Mouse (Mus musculus) neutrophil, adult 5-6 weeks (primary cell): ENCODE results near the gene Armc10. TPM values are rescaled to one million over a fixed set of nuclear protein-coding genes. Genes with fewer than 3 reads are reported as not detected.
"Not testable (repeated sequence)": the region's sequence is repeated elsewhere in the genome, so short reads cannot be mapped to it uniquely, and the experiment has no call there.

Source experiments
- ATAC-seq: fragments of 151-379, 151-347 bp; 2 replicates; pipeline ENCODE4 v1.8.0; 2017; ENCODE audit warnings: mild to moderate bottlenecking, moderate TSS enrichment; ENCODE audit not compliant: insufficient number of reproducible peaks, poor library complexity, low FRiP score, severe bottlenecking; ENCODE audit errors: extremely low read depth
- total RNA-seq: library from RNA; stranded (forward); fragments of 200-1000 nt; gene quantifications from 2 replicates; pipeline ENCODE4 v1.2.3, GENCODE M21; 2017

The Armc10 gene
- total RNA-seq, 1 experiment from 2014 or later: 39.9 TPM

- no peak for ATAC-seq
These were observed 15.2 kb downstream of the Armc10 start for GRCm38 (mm10) chr5:21660850-21661249.

GRCm38 (mm10) chr5:21663081-21663480 lies 17.5 kb downstream of the Armc10 start:
- no peak for ATAC-seq

- no peak for ATAC-seq
These were observed 21.9 kb downstream of the Armc10 start for GRCm38 (mm10) chr5:21667191-21668137.

- ATAC-seq: no peak
These were observed 23.7 kb downstream of the Armc10 start for GRCm38 (mm10) chr5:21669307-21669706.

- ATAC-seq: peak; percentile 37; the same call in 1 of the 2 replicates
These were observed 27.4 kb downstream of the Armc10 start for GRCm38 (mm10) chr5:21672812-21673635.

GRCm38 (mm10) chr5:21673742-21674141 lies 28.1 kb downstream of the Armc10 start:
- no peak for ATAC-seq

GRCm38 (mm10) chr5:21675019-21675418 lies 29.4 kb downstream of the Armc10 start:
- ATAC-seq: no peak

GRCm38 (mm10) chr5:21675494-21675893 lies 29.9 kb downstream of the Armc10 start:
- no peak for ATAC-seq

GRCm38 (mm10) chr5:21677939-21678338 lies 32.3 kb downstream of the Armc10 start:
- no peak for ATAC-seq

- ATAC-seq: no peak
These were observed 32.8 kb downstream of the Armc10 start for GRCm38 (mm10) chr5:21678363-21678762.

GRCm38 (mm10) chr5:21680029-21680428 lies 34.4 kb downstream of the Armc10 start:
- ATAC-seq: no peak

GRCm38 (mm10) chr5:21680940-21681339 lies 35.3 kb downstream of the Armc10 start:
- ATAC-seq: no peak

- no peak for ATAC-seq
These were observed 38.2 kb downstream of the Armc10 start for GRCm38 (mm10) chr5:21683811-21684210.

- ATAC-seq: no peak
These were observed 39.4 kb downstream of the Armc10 start for GRCm38 (mm10) chr5:21685001-21685400.

- ATAC-seq: no peak
These were observed 41.4 kb downstream of the Armc10 start for GRCm38 (mm10) chr5:21687042-21687441.

- ATAC-seq: no peak
These were observed 46.6 kb downstream of the Armc10 start for GRCm38 (mm10) chr5:21692230-21692629.

GRCm38 (mm10) chr5:21693372-21693870 lies 47.8 kb downstream of the Armc10 start:
- ATAC-seq: no peak

- no peak for ATAC-seq
These were observed 49.4 kb downstream of the Armc10 start for GRCm38 (mm10) chr5:21694854-21695490.

GRCm38 (mm10) chr5:21699555-21699954 lies 53.9 kb downstream of the Armc10 start:
- not testable (repeated sequence) for ATAC-seq
